In genomic region chr6:112609027-112609426, GRCm38 (mm10) we compare ENCODE assay signal across 12 mouse cellular contexts.
"Had no signal": no experiment of that assay in that cellular context is flagged by ENCODE, and none has a peak within 500 bp of the region (broad histone marks: within the 10 kb centered on the region; RNA-seq: fewer than 3 reads in every experiment).

No protein-coding gene starts in this region.

- DNase-seq: kidney, postnatal 4 days; lung, adult 2 months; lung, postnatal 36 days; right cerebral cortex, adult 18-20 months; right cerebral cortex, postnatal 25 days; thymus, postnatal 36 days had no signal

- H3K4me1 ChIP-seq: liver, embryonic 15.5 days had no signal

- H3K9ac ChIP-seq: liver, embryonic 15.5 days had no signal

- H3K4me2 ChIP-seq: liver, embryonic 11.5 days; liver, embryonic 15.5 days had no signal

- ATAC-seq: intestine, postnatal 0 days; lung, postnatal 0 days; midbrain, embryonic 16.5 days had no signal

- H3K36me3 ChIP-seq: liver, embryonic 15.5 days had no signal

- H3K4me3 ChIP-seq: layer of hippocampus, adult 2 months; liver, embryonic 15.5 days had no signal

- H3K27me3 ChIP-seq: liver, embryonic 15.5 days had no signal

- H3K9me3 ChIP-seq: liver, embryonic 15.5 days had no signal

- H3K27ac ChIP-seq: layer of hippocampus, adult 2 months; liver, embryonic 15.5 days had no signal
